ENCODE assay signal across 13 mouse cellular contexts in the genomic region with DNA sequence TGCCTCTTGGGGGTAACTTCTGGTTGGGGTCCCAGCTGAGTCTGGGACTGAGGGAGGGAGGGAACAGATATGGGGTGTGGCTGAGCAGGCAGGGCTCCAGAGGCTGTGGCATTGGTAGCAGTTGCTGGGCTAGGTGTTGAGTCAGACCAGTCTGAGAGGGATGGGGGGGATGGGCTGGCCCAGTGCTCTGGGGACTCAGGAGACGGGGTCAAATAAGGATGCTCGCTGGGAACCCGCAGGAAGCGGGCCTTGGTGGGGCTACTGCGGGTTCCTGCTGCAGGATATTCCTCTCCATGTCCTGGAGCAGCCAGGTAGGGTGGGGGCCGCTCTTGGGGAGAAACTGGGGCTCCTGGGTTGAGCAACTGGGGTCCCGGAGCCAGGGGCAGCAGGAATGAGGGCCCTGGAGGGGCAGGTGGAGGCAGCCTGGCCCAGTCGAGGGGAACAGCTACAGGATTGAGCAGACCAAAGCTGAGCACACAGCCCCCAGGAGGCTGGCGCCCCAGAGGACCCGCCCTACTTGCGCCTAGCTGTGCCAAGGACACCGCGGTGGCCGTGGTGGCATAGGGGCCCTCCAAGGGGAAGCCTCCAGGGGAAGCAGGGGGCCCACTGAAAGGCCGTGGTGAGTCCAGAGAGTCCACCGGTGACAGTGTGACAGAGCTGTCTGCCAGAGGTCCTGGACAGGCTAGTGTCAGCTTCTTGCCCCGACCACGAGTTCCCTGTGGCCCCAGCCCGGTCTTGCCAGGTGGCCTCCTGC. TPM values are rescaled to one million over a fixed set of nuclear protein-coding genes. Genes with fewer than 3 reads are reported as not detected.
A peak's percentile ranks its signal among the peaks of the same experiment; 100 is the strongest.
DNase-seq lines count a peak whose midpoint lies in the region; ATAC-seq lines count a peak whose summit lies in the region.
"Had no signal": no experiment of that assay in that cellular context is flagged by ENCODE, and none has a peak within 500 bp of the region (broad histone marks: within the 10 kb centered on the region; RNA-seq: fewer than 3 reads in every experiment).

No protein-coding gene starts in this region.

- no peaks in the 10 kb centered on the region for H3K9me3 ChIP-seq in hindbrain, embryonic 13.5 days

- peaks cover 25% of the 10 kb centered on the region for H3K4me1 ChIP-seq in hindbrain, embryonic 13.5 days (replicated peaks)

- ATAC-seq in hindbrain, embryonic 13.5 days (ENCODE audit: low FRiP score): no peak
- ATAC-seq: CD4-positive, CD25-positive, alpha-beta regulatory T cell, adult 4 months; inflammation-experienced regulatory T-cells, adult 6 months had no signal

- H3K27ac ChIP-seq in hindbrain, embryonic 13.5 days: no peak overlapping the region

- H3K27me3 ChIP-seq in hindbrain, embryonic 13.5 days: peaks cover 6% of the 10 kb centered on the region

- no peak overlapping the region for H3K4me2 ChIP-seq in hindbrain, embryonic 13.5 days

- H3K9ac ChIP-seq in hindbrain, embryonic 13.5 days: no peak overlapping the region

- H3K4me3 ChIP-seq in hindbrain, embryonic 13.5 days: no peak overlapping the region

- DNase-seq in gastrocnemius, postnatal 14 days: peak; percentile 38
- no peak for DNase-seq in gastrocnemius, adult 8-10 months (ENCODE audit: low spot score in 2 of 2)
- DNase-seq in 3T3-L1 (ENCODE audit: low read depth, low spot score): peak; percentile 54
- DNase-seq in adrenal gland, postnatal 10 days: peak; percentile 75
- peak; percentile 42 to 49 for DNase-seq in heart, postnatal 14 days
- DNase-seq in thymus, postnatal 0 days (ENCODE audit: low spot score): no peak
- DNase-seq in yolk sac, embryonic 10.5 days (ENCODE audit: low spot score): no peak
- DNase-seq: cerebellum, adult 2 months; layer of hippocampus, postnatal 36 days; lung, postnatal 10 days had no signal

- H3K36me3 ChIP-seq in hindbrain, embryonic 13.5 days: peaks cover 30% of the 10 kb centered on the region

- WGBS in hindbrain, embryonic 13.5 days: 80% methylated on average over 19 of the region's 19 CpGs

- intact Hi-C loops in gastrocnemius, postnatal 14 days (cut with DNase I; ENCODE audit: low total_unique reads): no loop called here
- intact Hi-C loops in heart, postnatal 14 days (cut with DNase I): no loop called here

RNA-seq across cellular contexts. Expression of a gene that starts 44.6 kb away (rescaled TPM):
- 10 to 100 TPM; 28.5 to 34.6 TPM for total RNA-seq in gastrocnemius, postnatal 14 days (2021)
- total RNA-seq in gastrocnemius, adult 8-10 months (2022): 10 to 100 TPM in 1 of 4 experiments, 1 to 10 TPM in 3; 7.3 to 10.6 (median 8.4) TPM
- 10 to 100 TPM; 24.9 to 31.7 TPM for total RNA-seq in adrenal gland, postnatal 10 days (2021)
- 10 to 100 TPM; 43.3 to 44.2 TPM for total RNA-seq in heart, postnatal 14 days (2021)
- 10.6 and 12.6 TPM in 2 replicates for polyA plus RNA-seq in thymus, postnatal 0 days (2015; fragmentation: Nextera tagmentation; extraction: Ambion mirVana)
- 8.2 and 8.6 TPM in 2 replicates for polyA plus RNA-seq in hindbrain, embryonic 13.5 days (2015; fragmentation: Nextera tagmentation; extraction: Ambion mirVana)
- polyA plus RNA-seq: inflammation-experienced regulatory T-cells, adult 6 months had no signal

Comparison
In these comparisons a context has a peak if more than half of its experiments do, and no peak if none do; other contexts are left out.
1. DNase-seq: peak in gastrocnemius, postnatal 14 days (single experiment), 3T3-L1 (single experiment), adrenal gland, postnatal 10 days (single experiment) and heart, postnatal 14 days (2 of 2); none in gastrocnemius, adult 8-10 months (0 of 2), thymus, postnatal 0 days (single experiment) and yolk sac, embryonic 10.5 days (single experiment).